Comparison of ENCODE assay signal across 22 mouse cellular contexts in genomic region chr5:21931151-21931550, GRCm38 (mm10).
DNase-seq lines count a peak whose midpoint lies in the region; ATAC-seq lines count a peak whose summit lies in the region.
"Had no signal": no experiment of that assay in that cellular context is flagged by ENCODE, and none has a peak within 500 bp of the region (broad histone marks: within the 10 kb centered on the region; RNA-seq: fewer than 3 reads in every experiment).

No protein-coding gene starts in this region.

- H3K9me3 ChIP-seq in limb, embryonic 13.5 days = no peaks in the 10 kb centered on the region
- H3K9me3 ChIP-seq in neural tube, embryonic 15.5 days (replicated peaks) = no peaks in the 10 kb centered on the region
- H3K9me3 ChIP-seq: forebrain, embryonic 13.5 days; heart, embryonic 10.5 days had no signal

- H3K36me3 ChIP-seq in limb, embryonic 13.5 days = no peaks in the 10 kb centered on the region
- H3K36me3 ChIP-seq in neural tube, embryonic 15.5 days = no peaks in the 10 kb centered on the region
- H3K36me3 ChIP-seq: heart, embryonic 10.5 days had no signal

- no peak overlapping the region for H3K9ac ChIP-seq in limb, embryonic 13.5 days
- no peak overlapping the region for H3K9ac ChIP-seq in neural tube, embryonic 15.5 days (replicated peaks)
- H3K9ac ChIP-seq: forebrain, embryonic 13.5 days; forebrain, postnatal 0 days had no signal

- WGBS in limb, embryonic 13.5 days = 49% methylated on average over 4 of the region's 4 CpGs
- 86% methylated on average over 4 of the region's 4 CpGs for WGBS in neural tube, embryonic 15.5 days

- H3K4me2 ChIP-seq in limb, embryonic 13.5 days (replicated peaks) = no peak overlapping the region
- no peak overlapping the region for H3K4me2 ChIP-seq in neural tube, embryonic 15.5 days
- H3K4me2 ChIP-seq: forebrain, embryonic 13.5 days had no signal

- peak; percentile 76; the same call in 1 of the 2 replicates for ATAC-seq in limb, embryonic 13.5 days (ENCODE audit: low FRiP score, low read depth)
- no peak for ATAC-seq in neural tube, embryonic 15.5 days (ENCODE audit: low FRiP score)
- ATAC-seq: forebrain, embryonic 13.5 days; forebrain, postnatal 0 days; hindbrain, embryonic 16.5 days; inflammation-experienced regulatory T-cells, adult 6 months; Patski had no signal

- peak; percentile 17 for DNase-seq in heart, adult 11 months
- no peak for DNase-seq in heart, postnatal 4 days
- peak; percentile 5 for DNase-seq in thymus, postnatal 0 days (ENCODE audit: low spot score)
- no peak for DNase-seq in thymus, postnatal 10 days (ENCODE audit: low spot score in 2 of 2)
- no peak for DNase-seq in spleen, postnatal 36 days (ENCODE audit: low spot score in 2 of 2)
- DNase-seq: adrenal gland, adult 8-10 months; adrenal gland, postnatal 36 days; cerebellum, adult 11 months; cerebellum, adult 8-10 months; cerebellum, postnatal 14 days; forebrain, postnatal 0 days; gastrocnemius, adult 2 months; gastrocnemius, postnatal 25 days; heart, postnatal 14 days had no signal

- H3K4me3 ChIP-seq in limb, embryonic 13.5 days = no peak overlapping the region
- no peak overlapping the region for H3K4me3 ChIP-seq in neural tube, embryonic 15.5 days (replicated peaks)
- H3K4me3 ChIP-seq: forebrain, embryonic 13.5 days; gastrocnemius, adult 2 months; heart, embryonic 10.5 days had no signal

- peaks cover 11% of the 10 kb centered on the region; the same call in 1 of the 2 replicates for H3K4me1 ChIP-seq in limb, embryonic 13.5 days
- H3K4me1 ChIP-seq in neural tube, embryonic 15.5 days = peaks cover 26% of the 10 kb centered on the region
- H3K4me1 ChIP-seq: heart, embryonic 10.5 days had no signal

- no peaks in the 10 kb centered on the region for H3K27me3 ChIP-seq in limb, embryonic 13.5 days
- no peaks in the 10 kb centered on the region for H3K27me3 ChIP-seq in neural tube, embryonic 15.5 days (replicated peaks)
- H3K27me3 ChIP-seq: CH12.LX; forebrain, embryonic 13.5 days had no signal

- H3K27ac ChIP-seq in limb, embryonic 13.5 days = no peak overlapping the region
- no peak overlapping the region for H3K27ac ChIP-seq in neural tube, embryonic 15.5 days (replicated peaks)
- H3K27ac ChIP-seq: forebrain, embryonic 13.5 days; gastrocnemius, adult 2 months; heart, embryonic 10.5 days had no signal

Comparison
In these comparisons a context has a peak if more than half of its experiments do, and no peak if none do; other contexts are left out.
1. DNase-seq: peak in heart, adult 11 months (single experiment) and thymus, postnatal 0 days (single experiment); none in heart, postnatal 4 days (single experiment), thymus, postnatal 10 days (0 of 2) and spleen, postnatal 36 days (0 of 2).